Mouse (Mus musculus): Measurements from ENCODE around the gene Slc23a4. TPM values are rescaled to one million over a fixed set of nuclear protein-coding genes. Genes with fewer than 3 reads are reported as not detected.

Gene Slc23a4
- 0.51 and 0.61 TPM in 2 replicates for polyA plus RNA-seq (2016; fragmentation: Nextera tagmentation; extraction: Ambion mirVana)

- peak; percentile 67 for ATAC-seq (ENCODE audit: low FRiP score)
- no peaks in the 10 kb centered on the region for H3K27me3 ChIP-seq
- H3K9ac ChIP-seq, result no peak within 1 kb of the TSS
- no peak within 1 kb of the TSS for H3K4me3 ChIP-seq
- no peak within 1 kb of the TSS for H3K27ac ChIP-seq
- H3K36me3 ChIP-seq, result no peaks in the 10 kb centered on the region
- H3K4me2 ChIP-seq (replicated peaks), result peak within 1 kb of the TSS; percentile 40
- no peaks in the 10 kb centered on the region for H3K9me3 ChIP-seq (replicated peaks)
- peaks cover 15% of the 10 kb centered on the region for H3K4me1 ChIP-seq
- 9% methylated on average over 20 of the region's 20 CpGs for WGBS
Measured at GRCm38 (mm10) chr6:34988081-34988761, at the start of gene Slc23a4. TSS of gene Slc23a4 (minus strand) at chr6:34988404.

DNA sequence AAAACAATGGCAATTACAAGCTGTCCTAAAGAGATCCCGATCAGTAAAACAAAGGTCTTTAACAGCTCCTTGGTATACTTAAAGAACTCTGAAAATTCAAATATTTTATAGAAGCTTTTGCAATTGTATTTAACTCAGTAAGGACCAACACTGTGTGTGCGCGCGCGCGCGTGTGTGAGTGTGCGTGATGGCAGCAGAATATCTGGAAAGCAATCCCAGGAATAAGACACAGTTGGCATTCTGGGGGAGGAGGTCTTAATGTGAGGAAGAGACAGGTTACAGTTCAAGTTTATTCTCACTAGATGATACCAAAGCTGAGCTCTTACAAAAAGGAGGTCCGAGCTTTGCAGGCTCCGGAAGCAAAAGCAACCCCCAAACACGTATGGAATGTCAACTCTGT is 45.1 kb upstream of the Slc23a4 start:
- Histone ChIP-seq H3K9ac (no peak overlapping the region), H3K4me2 (replicated peaks) (no peak overlapping the region), H3K36me3 (no peaks in the 10 kb centered on the region; the same call in 1 of the 2 replicates), H3K27ac (no peak overlapping the region), H3K27me3 (no peaks in the 10 kb centered on the region), H3K4me3 (no peak overlapping the region), H3K4me1 (no peaks in the 10 kb centered on the region), H3K9me3 (replicated peaks) (no peaks in the 10 kb centered on the region)
- no peak for ATAC-seq (ENCODE audit: low FRiP score)
- 95% methylated on average over 11 of the region's 11 CpGs for WGBS

- Histone ChIP-seq H3K4me1 (no peaks in the 10 kb centered on the region), H3K36me3 (no peaks in the 10 kb centered on the region; the same call in 1 of the 2 replicates), H3K27me3 (no peaks in the 10 kb centered on the region), H3K4me2 (replicated peaks) (no peak overlapping the region), H3K9me3 (replicated peaks) (no peaks in the 10 kb centered on the region), H3K27ac (no peak overlapping the region), H3K4me3 (no peak overlapping the region), H3K9ac (no peak overlapping the region)
- ATAC-seq (ENCODE audit: low FRiP score), result no peak
- 78% methylated on average over 2 of the region's 2 CpGs for WGBS
Measured at GRCm38 (mm10) chr6:35032704-35033103, 44.5 kb upstream of the Slc23a4 start.

GRCm38 (mm10) chr6:35030811-35031210 is 42.6 kb upstream of the Slc23a4 start:
- Histone ChIP-seq H3K4me1 (no peaks in the 10 kb centered on the region), H3K4me2 (replicated peaks) (no peak overlapping the region), H3K27me3 (no peaks in the 10 kb centered on the region), H3K9me3 (replicated peaks) (no peaks in the 10 kb centered on the region), H3K27ac (no peak overlapping the region), H3K36me3 (no peaks in the 10 kb centered on the region), H3K9ac (no peak overlapping the region), H3K4me3 (no peak overlapping the region)
- WGBS, result 92% methylated on average over 4 of the region's 4 CpGs
- ATAC-seq (ENCODE audit: low FRiP score), result no peak

- H3K9me3 ChIP-seq (replicated peaks), result no peaks in the 10 kb centered on the region
- no peak for ATAC-seq (ENCODE audit: low FRiP score)
- H3K36me3 ChIP-seq, result no peaks in the 10 kb centered on the region
- no peak overlapping the region for H3K9ac ChIP-seq
- H3K4me3 ChIP-seq, result no peak overlapping the region
- no peak overlapping the region for H3K27ac ChIP-seq
- WGBS, result 88% methylated on average over 6 of the region's 6 CpGs
- H3K27me3 ChIP-seq, result no peaks in the 10 kb centered on the region
- H3K4me2 ChIP-seq (replicated peaks), result no peak overlapping the region
- H3K4me1 ChIP-seq, result no peaks in the 10 kb centered on the region
Measured at GRCm38 (mm10) chr6:35030226-35030625, 42.0 kb upstream of the Slc23a4 start.

- H3K9ac ChIP-seq, result no peak overlapping the region
- H3K4me2 ChIP-seq (replicated peaks), result no peak overlapping the region
- H3K27ac ChIP-seq, result no peak overlapping the region
- ATAC-seq (ENCODE audit: low FRiP score), result no peak
- H3K4me3 ChIP-seq, result no peak overlapping the region
- H3K27me3 ChIP-seq, result no peaks in the 10 kb centered on the region
- no peaks in the 10 kb centered on the region for H3K9me3 ChIP-seq (replicated peaks)
- H3K36me3 ChIP-seq, result peaks cover 2% of the 10 kb centered on the region
- H3K4me1 ChIP-seq, result no peaks in the 10 kb centered on the region
- WGBS, result 98% methylated on average over 2 of the region's 2 CpGs
Measured at GRCm38 (mm10) chr6:35028023-35028422, 39.8 kb upstream of the Slc23a4 start.

DNA sequence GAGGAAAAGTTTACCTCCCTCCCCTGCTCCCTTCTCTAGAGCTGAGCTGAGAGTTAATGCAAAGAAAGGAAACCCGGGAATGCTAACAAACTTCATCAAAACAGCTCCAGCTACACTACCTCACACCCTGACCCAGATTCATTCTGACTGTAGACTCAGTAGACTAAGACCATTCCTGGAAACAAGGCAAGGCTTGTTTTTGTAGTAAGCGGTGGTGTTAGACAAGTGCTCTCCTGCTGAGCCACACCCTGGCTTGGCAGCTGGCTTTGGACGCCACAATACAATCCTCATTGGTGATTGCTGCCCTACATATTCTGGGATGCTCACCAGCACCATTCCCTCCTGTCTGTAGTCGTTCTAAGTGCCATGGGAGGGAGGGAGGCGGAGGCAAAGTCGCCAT is 39.1 kb upstream of the Slc23a4 start:
- H3K9ac ChIP-seq, result no peak overlapping the region
- H3K4me1 ChIP-seq, result no peaks in the 10 kb centered on the region
- peaks cover 7% of the 10 kb centered on the region for H3K36me3 ChIP-seq
- no peak for ATAC-seq (ENCODE audit: low FRiP score)
- no peak overlapping the region for H3K4me2 ChIP-seq (replicated peaks)
- WGBS, result 73% methylated on average over 6 of the region's 6 CpGs
- H3K4me3 ChIP-seq, result no peak overlapping the region
- H3K27ac ChIP-seq, result no peak overlapping the region
- no peaks in the 10 kb centered on the region for H3K9me3 ChIP-seq (replicated peaks)
- H3K27me3 ChIP-seq, result no peaks in the 10 kb centered on the region

GRCm38 (mm10) chr6:35016624-35017023 is 28.4 kb upstream of the Slc23a4 start:
- Histone ChIP-seq H3K4me1 (no peaks in the 10 kb centered on the region), H3K36me3 (0 out of 2 replicates have a peak, but pooled peaks cover 4% of the 10 kb centered on the region), H3K27ac (no peak overlapping the region), H3K9me3 (replicated peaks) (no peaks in the 10 kb centered on the region; the same call in 1 of the 2 replicates), H3K9ac (no peak overlapping the region), H3K4me3 (no peak overlapping the region), H3K4me2 (replicated peaks) (no peak overlapping the region), H3K27me3 (no peaks in the 10 kb centered on the region)
- WGBS, result 95% methylated on average over 5 of the region's 5 CpGs
- ATAC-seq (ENCODE audit: low FRiP score), result no peak

- H3K4me3 ChIP-seq, result no peak overlapping the region
- no peaks in the 10 kb centered on the region for H3K4me1 ChIP-seq
- ATAC-seq (ENCODE audit: low FRiP score), result no peak
- H3K36me3 ChIP-seq, result no peaks in the 10 kb centered on the region
- no peak overlapping the region for H3K4me2 ChIP-seq (replicated peaks)
- H3K27ac ChIP-seq, result no peak overlapping the region
- WGBS, result 86% methylated on average over 1 of the region's 1 CpGs
- H3K9ac ChIP-seq, result no peak overlapping the region
- no peaks in the 10 kb centered on the region; the same call in 1 of the 2 replicates for H3K9me3 ChIP-seq (replicated peaks)
- H3K27me3 ChIP-seq, result no peaks in the 10 kb centered on the region
Measured at GRCm38 (mm10) chr6:35011953-35012352, 23.7 kb upstream of the Slc23a4 start.

GRCm38 (mm10) chr6:35010705-35011104 is 22.5 kb upstream of the Slc23a4 start:
- Histone ChIP-seq H3K27ac (no peak overlapping the region), H3K4me2 (replicated peaks) (no peak overlapping the region), H3K4me3 (no peak overlapping the region), H3K9ac (no peak overlapping the region), H3K4me1 (no peaks in the 10 kb centered on the region), H3K27me3 (no peaks in the 10 kb centered on the region), H3K9me3 (replicated peaks) (no peaks in the 10 kb centered on the region; the same call in 1 of the 2 replicates), H3K36me3 (no peaks in the 10 kb centered on the region)
- ATAC-seq (ENCODE audit: low FRiP score), result no peak
- WGBS, result 94% methylated on average over 5 of the region's 5 CpGs

DNA sequence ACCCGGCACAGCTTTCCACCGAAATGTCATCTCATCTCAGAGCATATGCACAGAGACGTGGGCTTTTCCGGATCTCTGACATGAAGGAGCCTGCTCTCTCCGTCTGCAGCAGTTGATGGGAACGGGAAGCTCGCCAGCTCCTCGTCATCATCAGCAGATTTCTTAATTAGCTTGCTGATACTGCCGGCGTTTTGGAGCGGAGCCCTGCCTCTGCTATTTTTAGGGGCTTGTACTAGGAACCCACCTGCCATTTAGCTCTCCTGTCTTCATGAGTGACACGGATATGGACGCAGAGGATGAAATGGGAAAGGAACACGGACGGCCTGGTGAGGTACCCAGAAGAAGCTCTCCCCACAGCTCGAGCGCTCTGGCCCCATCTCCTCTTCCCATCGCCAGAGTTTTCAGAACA is 14.1 kb upstream of the Slc23a4 start:
- 87% methylated on average over 18 of the region's 18 CpGs for WGBS
- H3K4me2 ChIP-seq (replicated peaks), result no peak overlapping the region
- H3K9ac ChIP-seq, result no peak overlapping the region
- no peaks in the 10 kb centered on the region for H3K27me3 ChIP-seq
- no peak overlapping the region for H3K4me3 ChIP-seq
- no peak overlapping the region for H3K27ac ChIP-seq
- ATAC-seq (ENCODE audit: low FRiP score), result no peak
- H3K9me3 ChIP-seq (replicated peaks), result no peaks in the 10 kb centered on the region
- no peaks in the 10 kb centered on the region for H3K36me3 ChIP-seq
- peaks cover 5% of the 10 kb centered on the region; the same call in 1 of the 2 replicates for H3K4me1 ChIP-seq

DNA sequence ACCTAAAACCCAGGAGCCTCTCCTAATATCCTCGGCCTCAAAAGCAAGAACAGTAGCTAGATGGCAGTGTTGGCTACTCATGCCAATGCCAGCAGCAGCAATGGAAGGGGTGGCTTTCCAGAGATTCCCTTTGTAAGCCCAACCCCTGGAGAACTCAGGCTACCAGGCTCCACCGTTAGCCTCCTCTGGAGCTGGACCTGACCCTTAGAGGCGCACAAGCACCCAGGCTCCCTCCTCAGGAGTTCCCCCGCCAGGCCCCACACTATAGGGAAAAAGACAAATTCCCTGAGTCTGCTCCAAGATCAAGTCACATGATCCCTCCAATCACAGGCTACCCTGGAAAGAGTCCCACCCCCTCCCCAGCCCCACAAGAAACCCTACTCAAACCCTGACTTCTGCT is 10.9 kb upstream of the Slc23a4 start:
- 22% methylated on average over 4 of the region's 4 CpGs for WGBS
- Histone ChIP-seq H3K36me3 (no peaks in the 10 kb centered on the region), H3K27ac (no peak overlapping the region), H3K27me3 (no peaks in the 10 kb centered on the region), H3K4me3 (no peak overlapping the region), H3K9me3 (replicated peaks) (no peaks in the 10 kb centered on the region), H3K4me1 (peaks cover 8% of the 10 kb centered on the region; the same call in 1 of the 2 replicates), H3K4me2 (replicated peaks) (peak overlapping the region; percentile 25; the same call in 1 of the 2 replicates), H3K9ac (no peak overlapping the region)
- ATAC-seq (ENCODE audit: low FRiP score), result no peak

- Histone ChIP-seq H3K9me3 (replicated peaks) (no peaks in the 10 kb centered on the region), H3K36me3 (no peaks in the 10 kb centered on the region), H3K4me2 (replicated peaks) (no peak overlapping the region), H3K27me3 (no peaks in the 10 kb centered on the region), H3K9ac (no peak overlapping the region), H3K4me1 (peaks cover 8% of the 10 kb centered on the region; the same call in 1 of the 2 replicates), H3K27ac (no peak overlapping the region), H3K4me3 (no peak overlapping the region)
- 82% methylated on average over 4 of the region's 4 CpGs for WGBS
- no peak for ATAC-seq (ENCODE audit: low FRiP score)
Measured at GRCm38 (mm10) chr6:34996496-34996895, 8.3 kb upstream of the Slc23a4 start.

Data from hindbrain, embryonic 12.5 days (tissue).